Mouse (Mus musculus) limb, embryonic 12.5 days (tissue): ENCODE data around the gene Rab22a. TPM values are rescaled to one million over a fixed set of nuclear protein-coding genes. Genes with fewer than 3 reads are reported as not detected.
A peak's percentile ranks its signal among the peaks of the same experiment; 100 is the strongest.

ENCODE experiments used
- ATAC-seq: fragments of 200-750 bp; cut with Nextera tagmentation; 2 replicates; pipeline ENCODE4 v1.8.0; 2017; ENCODE audit warnings: low read depth, moderate TSS enrichment; ENCODE audit not compliant: insufficient number of reproducible peaks, insufficient read depth, low FRiP score, low TSS enrichment
- H3K27ac ChIP-seq: fragments of 300-500 bp; sonication (generic); 2 replicates; pipeline ENCODE4 v1.5.1; 2016; ENCODE audit warnings: mild to moderate bottlenecking, moderate library complexity
- H3K27me3 ChIP-seq: fragments of 300-500 bp; sonication (generic); 2 replicates; pipeline ENCODE4 v1.6.1; 2016; ENCODE audit warnings: mild to moderate bottlenecking, moderate library complexity
- H3K36me3 ChIP-seq: fragments of 300-500 bp; sonication (generic); 2 replicates; pipeline ENCODE4 v1.6.1; 2016; ENCODE audit warnings: mild to moderate bottlenecking, moderate library complexity
- H3K4me1 ChIP-seq: fragments of 300-500 bp; sonication (generic); replicated peaks from 2 replicates; pipeline ENCODE4 v1.6.1; 2016
- H3K4me2 ChIP-seq: fragments of 300-500 bp; sonication (generic); 2 replicates; pipeline ENCODE4 v1.6.1; 2016; ENCODE audit warnings: mild to moderate bottlenecking, moderate library complexity
- H3K4me3 ChIP-seq: fragments of 300-500 bp; sonication (generic); replicated peaks from 2 replicates; pipeline ENCODE4 v1.5.1; 2016; ENCODE audit warnings: mild to moderate bottlenecking
- H3K9ac ChIP-seq: fragments of 300-500 bp; sonication (generic); replicated peaks from 2 replicates; pipeline ENCODE4 v1.6.1; 2016; ENCODE audit warnings: mild to moderate bottlenecking, moderate library complexity
- H3K9me3 ChIP-seq: fragments of 300-500 bp; sonication (generic); 2 replicates; pipeline ENCODE4 v1.6.1; 2016; ENCODE audit warnings: mild to moderate bottlenecking, moderate library complexity
- WGBS: fragments of 180-500 bp; shearing (Covaris S2); methylation state at CpG from one replicate; pipeline ENCODE4 v1.1.7; 2016; 5-methylcytosine and 5-hydroxymethylcytosine counted together
- microRNA-seq: library from miRNA; unstranded; fragments of <30 nt; microRNA quantifications from one replicate; pipeline ENCODE4, GENCODE M21; 2017
- polyA plus RNA-seq: library from polyadenylated mRNA; unstranded; fragments of >200 nt; fragmentation: Nextera tagmentation; extraction: Ambion mirVana; gene quantifications from 2 replicates; pipeline ENCODE4 v1.2.1, GENCODE M21; 2016

Gene Rab22a
- polyA plus RNA-seq, 1 experiment from 2014 or later = 47.6 TPM

- Histone ChIP-seq H3K4me1 (peaks cover 36% of the 10 kb centered on the region), H3K9ac (no peak overlapping the region), H3K4me2 (no peak overlapping the region), H3K4me3 (no peak overlapping the region), H3K27ac (0 out of 2 replicates have a peak overlapping the region, but pooled peaks have one; percentile 9), H3K36me3 (peaks cover 24% of the 10 kb centered on the region; the same call in 1 of the 2 replicates), H3K9me3 (0 out of 2 replicates have a peak, but pooled peaks cover 4% of the 10 kb centered on the region), H3K27me3 (no peaks in the 10 kb centered on the region)
- WGBS = 79% methylated on average over 9 of the region's 9 CpGs
- ATAC-seq = no peak
Observed at GRCm38 (mm10) chr2:173742744-173743143, 83.2 kb downstream of the Rab22a start.

GRCm38 (mm10) chr2:173744070-173744815, 84.7 kb downstream of the Rab22a start:
- Histone ChIP-seq H3K27ac (no peak overlapping the region), H3K4me2 (no peak overlapping the region), H3K9me3 (0 out of 2 replicates have a peak, but pooled peaks cover 4% of the 10 kb centered on the region), H3K4me3 (no peak overlapping the region), H3K36me3 (peaks cover 17% of the 10 kb centered on the region; the same call in 1 of the 2 replicates), H3K4me1 (peaks cover 22% of the 10 kb centered on the region), H3K27me3 (no peaks in the 10 kb centered on the region), H3K9ac (no peak overlapping the region)
- ATAC-seq = no peak
- 86% methylated on average over 7 of the region's 7 CpGs for WGBS

GRCm38 (mm10) chr2:173748961-173749659, 89.5 kb downstream of the Rab22a start:
- H3K4me1 ChIP-seq = no peaks in the 10 kb centered on the region
- no peak overlapping the region for H3K9ac ChIP-seq
- no peak overlapping the region for H3K4me3 ChIP-seq
- H3K27ac ChIP-seq = no peak overlapping the region
- no peak overlapping the region for H3K4me2 ChIP-seq
- H3K9me3 ChIP-seq = 0 out of 2 replicates have a peak, but pooled peaks cover 4% of the 10 kb centered on the region
- 82% methylated on average over 2 of the region's 2 CpGs for WGBS
- peaks cover 15% of the 10 kb centered on the region; the same call in 1 of the 2 replicates for H3K36me3 ChIP-seq
- no peak; the same call in 1 of the 2 replicates for ATAC-seq
- no peaks in the 10 kb centered on the region for H3K27me3 ChIP-seq

GRCm38 (mm10) chr2:173755433-173756144, 96.0 kb downstream of the Rab22a start:
- Histone ChIP-seq H3K27ac (no peak overlapping the region), H3K4me2 (no peak overlapping the region), H3K4me1 (peaks cover 16% of the 10 kb centered on the region; the same call in 1 of the 2 replicates), H3K4me3 (no peak overlapping the region), H3K9ac (no peak overlapping the region), H3K9me3 (no peaks in the 10 kb centered on the region), H3K36me3 (no peaks in the 10 kb centered on the region; the same call in 1 of the 2 replicates), H3K27me3 (no peaks in the 10 kb centered on the region)
- WGBS = 69% methylated on average over 8 of the region's 8 CpGs
- ATAC-seq = no peak

Small RNA genes lying within 50 kb of the gene (microRNA-seq; reads per million reads assigned to microRNA genes)
- gene Mir6340 = not detected

Other genes starting within 250 kb of the Rab22a start
- not detected in 2 replicates for gene 1700021F07Rik, start 137.2 kb upstream of the Rab22a start, polyA plus RNA-seq
- gene Ankrd60, start 81.4 kb upstream of the Rab22a start, polyA plus RNA-seq = not detected in 2 replicates
- not detected in 2 replicates for gene 1700010B08Rik, start 59.7 kb downstream of the Rab22a start, polyA plus RNA-seq
- 11.0 and 14.8 TPM in 2 replicates for gene Vapb, start 77.8 kb downstream of the Rab22a start, polyA plus RNA-seq